Mouse (Mus musculus): Measurements from ENCODE around the gene Cavin1. TPM values are rescaled to one million over a fixed set of nuclear protein-coding genes. Genes with fewer than 3 reads are reported as not detected.
A peak's percentile ranks its signal among the peaks of the same experiment; 100 is the strongest.

Gene Cavin1
- polyA plus RNA-seq, 1 experiment, result 27.0 TPM

GRCm38 (mm10) chr11:100971455-100971854, 768 bp upstream of the Cavin1 start:
- TF ChIP-seq CTCF (IDR thresholded peaks at IDR 0.05; ENCODE audit: extremely low read depth, insufficient read depth, insufficient read length, insufficient replicate concordance), result no peak
- TF ChIP-seq POLR2A (IDR thresholded peaks at IDR 0.05; ENCODE audit: low read depth, low read length), result no peak
- no peak for DNase-seq (ENCODE audit: low read depth in 1 of 2, low spot score in 2 of 2)
- Histone ChIP-seq H3K4me3 (ENCODE audit: extremely low read depth, insufficient read depth, insufficient read length) (no peak overlapping the region), H3K4me1 (ENCODE audit: control insufficient read depth, insufficient read depth, insufficient read length) (peaks cover 8% of the 10 kb centered on the region), H3K27me3 (ENCODE audit: control insufficient read depth, insufficient read depth, low read length) (peaks cover 18% of the 10 kb centered on the region), H3K36me3 (ENCODE audit: control insufficient read depth, insufficient read depth, low read length) (no peaks in the 10 kb centered on the region), H3K27ac (ENCODE audit: insufficient read depth, low read length) (no peak overlapping the region)
- WGBS, result 86% methylated on average over 10 of the region's 10 CpGs

- H3K4me3 ChIP-seq (ENCODE audit: extremely low read depth, insufficient read depth, insufficient read length), result peak overlapping the region; percentile 54
- TF ChIP-seq POLR2A (IDR thresholded peaks at IDR 0.05; ENCODE audit: low read depth, low read length) (no peak), CTCF (IDR thresholded peaks at IDR 0.05; ENCODE audit: extremely low read depth, insufficient read depth, insufficient read length, insufficient replicate concordance) (no peak)
- no peak for DNase-seq (ENCODE audit: low read depth in 1 of 2, low spot score in 2 of 2)
- peaks cover 8% of the 10 kb centered on the region for H3K4me1 ChIP-seq (ENCODE audit: control insufficient read depth, insufficient read depth, insufficient read length)
- WGBS, result 1% methylated on average over 65 of the region's 65 CpGs
- peak overlapping the region; percentile 17 for H3K27ac ChIP-seq (ENCODE audit: insufficient read depth, low read length)
- peaks cover 18% of the 10 kb centered on the region for H3K27me3 ChIP-seq (ENCODE audit: control insufficient read depth, insufficient read depth, low read length)
- no peaks in the 10 kb centered on the region for H3K36me3 ChIP-seq (ENCODE audit: control insufficient read depth, insufficient read depth, low read length)
Observed at GRCm38 (mm10) chr11:100969744-100970556, 737 bp downstream of the Cavin1 start.

GRCm38 (mm10) chr11:100969189-100969743, 1.4 kb downstream of the Cavin1 start:
- Histone ChIP-seq H3K27me3 (ENCODE audit: control insufficient read depth, insufficient read depth, low read length) (peaks cover 18% of the 10 kb centered on the region), H3K36me3 (ENCODE audit: control insufficient read depth, insufficient read depth, low read length) (no peaks in the 10 kb centered on the region), H3K4me3 (ENCODE audit: extremely low read depth, insufficient read depth, insufficient read length) (peak overlapping the region; percentile 54), H3K27ac (ENCODE audit: insufficient read depth, low read length) (peak overlapping the region; percentile 17; the same call in 1 of the 2 replicates), H3K4me1 (ENCODE audit: control insufficient read depth, insufficient read depth, insufficient read length) (peaks cover 8% of the 10 kb centered on the region)
- no peak for DNase-seq (ENCODE audit: low read depth in 1 of 2, low spot score in 2 of 2)
- WGBS, result 10% methylated on average over 35 of the region's 35 CpGs
- TF ChIP-seq POLR2A (IDR thresholded peaks at IDR 0.05; ENCODE audit: low read depth, low read length) (no peak), CTCF (IDR thresholded peaks at IDR 0.05; ENCODE audit: extremely low read depth, insufficient read depth, insufficient read length, insufficient replicate concordance) (no peak)

GRCm38 (mm10) chr11:100968501-100968900, 2.2 kb downstream of the Cavin1 start:
- TF ChIP-seq CTCF (IDR thresholded peaks at IDR 0.05; ENCODE audit: extremely low read depth, insufficient read depth, insufficient read length, insufficient replicate concordance) (no peak), POLR2A (IDR thresholded peaks at IDR 0.05; ENCODE audit: low read depth, low read length) (no peak)

GRCm38 (mm10) chr11:100967881-100968420, 2.7 kb downstream of the Cavin1 start:
- no peak for DNase-seq (ENCODE audit: low read depth in 1 of 2, low spot score in 2 of 2)
- TF ChIP-seq POLR2A (IDR thresholded peaks at IDR 0.05; ENCODE audit: low read depth, low read length) (no peak), CTCF (IDR thresholded peaks at IDR 0.05; ENCODE audit: extremely low read depth, insufficient read depth, insufficient read length, insufficient replicate concordance) (no peak)
- Histone ChIP-seq H3K4me1 (ENCODE audit: control insufficient read depth, insufficient read depth, insufficient read length) (peaks cover 8% of the 10 kb centered on the region), H3K4me3 (ENCODE audit: extremely low read depth, insufficient read depth, insufficient read length) (no peak overlapping the region), H3K27me3 (ENCODE audit: control insufficient read depth, insufficient read depth, low read length) (peaks cover 18% of the 10 kb centered on the region), H3K27ac (ENCODE audit: insufficient read depth, low read length) (no peak overlapping the region), H3K36me3 (ENCODE audit: control insufficient read depth, insufficient read depth, low read length) (no peaks in the 10 kb centered on the region)
- 88% methylated on average over 5 of the region's 5 CpGs for WGBS

More at GRCm38 (mm10) chr11:100968501-100968900, 2.2 kb downstream of the Cavin1 start:
- DNase-seq (ENCODE audit: low read depth in 1 of 2, low spot score in 2 of 2), result no peak
- Histone ChIP-seq H3K27ac (ENCODE audit: insufficient read depth, low read length) (no peak overlapping the region), H3K36me3 (ENCODE audit: control insufficient read depth, insufficient read depth, low read length) (no peaks in the 10 kb centered on the region), H3K4me1 (ENCODE audit: control insufficient read depth, insufficient read depth, insufficient read length) (peaks cover 8% of the 10 kb centered on the region), H3K27me3 (ENCODE audit: control insufficient read depth, insufficient read depth, low read length) (peaks cover 18% of the 10 kb centered on the region), H3K4me3 (ENCODE audit: extremely low read depth, insufficient read depth, insufficient read length) (no peak overlapping the region)
- WGBS, result 87% methylated on average over 5 of the region's 5 CpGs

GRCm38 (mm10) chr11:100967376-100967775, 3.3 kb downstream of the Cavin1 start:
- no peak for TF ChIP-seq CTCF (IDR thresholded peaks at IDR 0.05; ENCODE audit: extremely low read depth, insufficient read depth, insufficient read length, insufficient replicate concordance)
- TF ChIP-seq POLR2A (IDR thresholded peaks at IDR 0.05; ENCODE audit: low read depth, low read length), result no peak
- Histone ChIP-seq H3K27me3 (ENCODE audit: control insufficient read depth, insufficient read depth, low read length) (peaks cover 18% of the 10 kb centered on the region), H3K36me3 (ENCODE audit: control insufficient read depth, insufficient read depth, low read length) (no peaks in the 10 kb centered on the region), H3K4me3 (ENCODE audit: extremely low read depth, insufficient read depth, insufficient read length) (no peak overlapping the region), H3K27ac (ENCODE audit: insufficient read depth, low read length) (no peak overlapping the region), H3K4me1 (ENCODE audit: control insufficient read depth, insufficient read depth, insufficient read length) (peaks cover 8% of the 10 kb centered on the region)
- whole genome bisulfite sequencing, result 82% methylated on average over 5 of the region's 5 CpGs
- DNase-seq (ENCODE audit: low read depth in 1 of 2, low spot score in 2 of 2), result no peak

All from spleen, adult 2 months (tissue).